Mouse (Mus musculus): ENCODE measurements around the gene Ajuba. TPM values are rescaled to one million over a fixed set of nuclear protein-coding genes. Genes with fewer than 3 reads are reported as not detected.
A peak's percentile ranks its signal among the peaks of the same experiment; 100 is the strongest.

The Ajuba gene
- polyA plus RNA-seq, 1 experiment, result 30.8 TPM

DNA sequence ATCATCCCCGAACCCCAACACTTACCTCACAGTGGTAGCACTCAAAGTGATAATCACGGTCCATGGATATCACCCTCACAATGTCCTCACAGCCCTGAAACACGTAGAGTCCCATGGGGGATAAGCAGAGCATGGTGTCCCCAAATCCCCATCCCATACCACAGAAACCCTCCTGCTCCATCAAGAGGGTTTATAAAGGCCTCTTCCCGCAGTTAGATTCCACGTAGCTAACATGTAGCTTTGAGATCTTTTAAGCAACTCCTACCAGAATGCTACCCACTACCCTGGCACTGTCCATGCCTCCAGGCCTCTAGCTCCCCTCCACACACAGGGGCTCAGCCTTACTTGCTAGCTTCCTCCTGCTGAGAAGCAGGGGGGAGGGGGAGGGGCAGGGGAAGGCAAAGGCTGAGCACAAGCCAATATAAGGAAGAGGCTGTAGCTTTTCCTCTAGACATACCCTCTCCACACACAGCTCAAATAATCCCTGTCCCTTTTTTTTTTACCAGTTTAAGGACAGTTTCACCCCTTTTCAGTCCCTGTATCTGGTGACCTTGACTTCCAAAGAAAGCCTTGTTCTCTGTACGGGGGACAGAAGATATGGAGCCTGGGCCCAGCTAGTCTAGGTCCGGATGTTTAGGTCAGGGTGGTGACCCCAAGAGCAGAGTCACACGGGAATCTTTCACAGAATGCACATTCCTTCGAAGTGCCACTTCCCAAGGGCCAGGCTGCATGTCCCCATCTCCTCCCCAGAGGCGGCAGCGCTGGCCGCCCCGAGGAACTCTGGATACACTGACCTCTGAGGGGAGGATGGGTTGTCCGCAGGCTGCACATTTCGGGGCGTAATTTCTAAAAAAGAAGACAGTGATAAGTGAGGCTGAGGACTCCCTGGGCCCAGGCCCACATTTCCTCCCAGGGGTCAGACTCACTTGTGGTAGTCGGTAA lies 7.6 kb downstream of the Ajuba start:
- Histone ChIP-seq H3K36me3 (ENCODE audit: control insufficient read depth, insufficient read depth) (peaks cover 12% of the 10 kb centered on the region), H3K4me2 (ENCODE audit: low read depth) (no peak overlapping the region), H3K79me2 (ENCODE audit: control insufficient read depth, insufficient read depth) (peaks cover 30% of the 10 kb centered on the region), H3K27me3 (ENCODE audit: control insufficient read depth, insufficient read depth, insufficient read length) (no peaks in the 10 kb centered on the region), H3ac (ENCODE audit: control insufficient read depth, insufficient read length) (no peak overlapping the region), H3K4me3 (no peak overlapping the region)
- no peak for TF ChIP-seq REST (IDR thresholded peaks at IDR 0.05; ENCODE audit: insufficient read depth, insufficient read length)
- no peak for TF ChIP-seq MYOG (IDR thresholded peaks at IDR 0.05; ENCODE audit: control insufficient read depth in 1 of 3, insufficient read depth in 1 of 3, insufficient read length in 2 of 3, low read depth in 2 of 3)
- no peak for TF ChIP-seq TCF3 (IDR thresholded peaks at IDR 0.05; ENCODE audit: insufficient read length, low read depth)
- TF ChIP-seq CEBPB (IDR thresholded peaks at IDR 0.05; ENCODE audit: insufficient read depth, poor library complexity, severe bottlenecking), result no peak
- no peak for TF ChIP-seq E2F4 (IDR thresholded peaks at IDR 0.05; ENCODE audit: insufficient read depth)
- TF ChIP-seq SRF (IDR thresholded peaks at IDR 0.05; ENCODE audit: control insufficient read depth, insufficient read length, low read depth), result no peak
- TF ChIP-seq POLR2AphosphoS2 (IDR thresholded peaks at IDR 0.05; ENCODE audit: insufficient read length, low read depth), result no peak
- TF ChIP-seq USF1 (IDR thresholded peaks at IDR 0.05; ENCODE audit: low read depth), result no peak
- TF ChIP-seq MAX (IDR thresholded peaks at IDR 0.05; ENCODE audit: low read depth), result no peak
- no peak for TF ChIP-seq MYOD1 (IDR thresholded peaks at IDR 0.05; ENCODE audit: control insufficient read depth in 1 of 3, insufficient read length in 2 of 3, low read depth in 2 of 3)
- no peak for TF ChIP-seq POLR2A (IDR thresholded peaks at IDR 0.05; ENCODE audit: insufficient read length, low read depth)
- no peak for TF ChIP-seq TCF12 (IDR thresholded peaks at IDR 0.05; ENCODE audit: insufficient read depth, poor library complexity, severe bottlenecking)

DNA sequence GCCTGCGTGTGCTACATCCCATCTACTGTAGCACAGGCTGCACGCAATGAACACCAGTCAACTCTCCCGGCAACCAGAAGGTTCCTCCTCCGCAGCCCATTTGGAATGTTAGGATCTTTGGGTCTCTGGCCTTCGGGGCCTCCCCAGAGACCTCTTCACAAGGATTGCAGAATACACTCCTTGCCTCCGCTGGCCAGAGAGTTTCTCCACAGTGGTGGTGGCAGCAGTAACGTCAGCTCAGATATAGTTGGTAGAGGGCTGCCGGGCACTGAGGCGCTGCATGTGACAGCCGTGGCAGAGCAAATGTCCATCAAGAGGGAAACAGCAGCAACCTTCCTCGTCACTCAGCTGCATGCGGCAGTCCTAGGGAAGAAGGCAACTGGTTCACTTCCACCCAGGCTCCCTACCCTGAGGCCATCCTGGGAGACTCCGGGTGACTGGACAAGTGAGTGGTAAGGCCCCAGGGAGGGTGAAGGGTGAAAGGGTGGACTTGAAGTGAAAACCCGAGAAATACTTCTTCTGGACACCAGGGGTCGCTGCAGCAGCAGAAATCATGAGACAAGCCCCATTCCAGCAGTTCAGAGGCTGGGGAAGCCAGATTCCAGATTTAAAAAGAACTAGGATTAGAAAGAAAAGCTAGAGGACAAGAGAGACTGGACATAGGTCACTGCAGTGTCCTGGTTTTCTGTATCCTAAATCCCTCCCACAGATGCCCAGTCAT lies 8.5 kb downstream of the Ajuba start:
- Histone ChIP-seq H3K4me3 (no peak overlapping the region), H3K36me3 (ENCODE audit: control insufficient read depth, insufficient read depth) (peaks cover 12% of the 10 kb centered on the region), H3K4me2 (ENCODE audit: low read depth) (no peak overlapping the region), H3K79me2 (ENCODE audit: control insufficient read depth, insufficient read depth) (peaks cover 22% of the 10 kb centered on the region), H3K27me3 (ENCODE audit: control insufficient read depth, insufficient read depth, insufficient read length) (no peaks in the 10 kb centered on the region), H3ac (ENCODE audit: control insufficient read depth, insufficient read length) (no peak overlapping the region)
- TF ChIP-seq POLR2AphosphoS2 (IDR thresholded peaks at IDR 0.05; ENCODE audit: insufficient read length, low read depth), result peak; percentile 19
- no peak for TF ChIP-seq USF1 (IDR thresholded peaks at IDR 0.05; ENCODE audit: low read depth)
- TF ChIP-seq POLR2A (IDR thresholded peaks at IDR 0.05; ENCODE audit: insufficient read length, low read depth), result no peak
- TF ChIP-seq MAX (IDR thresholded peaks at IDR 0.05; ENCODE audit: low read depth), result no peak

DNA sequence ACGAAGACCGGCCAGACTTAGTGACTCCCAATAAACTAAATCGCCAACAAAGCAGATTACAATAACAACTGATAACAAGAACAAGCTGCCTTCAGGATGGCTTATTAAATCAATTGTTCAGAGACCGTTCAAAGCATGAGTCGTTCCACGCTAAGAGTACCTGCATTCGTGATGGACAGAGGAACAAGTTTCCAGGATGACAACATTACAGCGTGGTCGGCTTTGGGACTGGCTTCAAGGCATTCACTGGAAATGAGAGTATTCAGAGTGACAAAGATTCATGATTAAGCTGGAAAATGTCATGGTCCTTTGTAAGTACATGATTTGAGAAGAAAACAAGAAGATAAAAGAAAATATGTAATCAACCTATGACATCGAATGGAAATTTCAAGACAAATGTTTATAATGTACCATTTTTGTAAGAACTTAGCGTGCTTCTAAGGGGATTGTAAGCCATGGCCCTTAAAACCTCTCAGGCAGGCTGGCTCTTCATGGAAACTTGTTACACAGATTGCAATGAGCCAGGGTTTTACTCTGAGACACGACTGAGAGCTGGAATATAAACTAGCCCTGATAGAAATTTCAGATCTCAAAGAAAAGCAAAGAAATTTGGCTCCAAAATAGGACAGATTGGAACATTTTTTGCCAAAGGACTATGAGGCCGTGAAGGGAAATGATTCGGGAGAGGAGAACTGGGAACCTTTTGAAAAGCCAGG lies 16.7 kb downstream of the Ajuba start:
- H3K4me3 ChIP-seq, result no peak overlapping the region

GRCm38 (mm10) chr14:54557330-54557729 lies 20.0 kb downstream of the Ajuba start:
- Histone ChIP-seq H3K27me3 (ENCODE audit: control insufficient read depth, insufficient read depth, insufficient read length) (no peaks in the 10 kb centered on the region), H3K4me3 (no peak overlapping the region), H3K36me3 (ENCODE audit: control insufficient read depth, insufficient read depth) (no peaks in the 10 kb centered on the region), H3ac (ENCODE audit: control insufficient read depth, insufficient read length) (no peak overlapping the region), H3K79me2 (ENCODE audit: control insufficient read depth, insufficient read depth) (no peaks in the 10 kb centered on the region), H3K4me2 (ENCODE audit: low read depth) (no peak overlapping the region)
- TF ChIP-seq MYOG (IDR thresholded peaks at IDR 0.05; ENCODE audit: control insufficient read depth in 1 of 3, insufficient read depth in 1 of 3, insufficient read length in 2 of 3, low read depth in 2 of 3) (no peak), CEBPB (IDR thresholded peaks at IDR 0.05; ENCODE audit: insufficient read depth, poor library complexity, severe bottlenecking) (no peak), REST (IDR thresholded peaks at IDR 0.05; ENCODE audit: insufficient read depth, insufficient read length) (no peak), TCF12 (IDR thresholded peaks at IDR 0.05; ENCODE audit: insufficient read depth, poor library complexity, severe bottlenecking) (no peak)

More for the DNA sequence above, 16.7 kb downstream of the Ajuba start:
- Histone ChIP-seq H3ac (ENCODE audit: control insufficient read depth, insufficient read length) (no peak overlapping the region), H3K4me2 (ENCODE audit: low read depth) (no peak overlapping the region), H3K79me2 (ENCODE audit: control insufficient read depth, insufficient read depth) (no peaks in the 10 kb centered on the region), H3K27me3 (ENCODE audit: control insufficient read depth, insufficient read depth, insufficient read length) (no peaks in the 10 kb centered on the region), H3K36me3 (ENCODE audit: control insufficient read depth, insufficient read depth) (no peaks in the 10 kb centered on the region)
- TF ChIP-seq MAX (IDR thresholded peaks at IDR 0.05; ENCODE audit: low read depth), result no peak
- TF ChIP-seq TCF12 (IDR thresholded peaks at IDR 0.05; ENCODE audit: insufficient read depth, poor library complexity, severe bottlenecking), result no peak
- TF ChIP-seq TCF3 (IDR thresholded peaks at IDR 0.05; ENCODE audit: insufficient read length, low read depth), result no peak
- TF ChIP-seq CEBPB (IDR thresholded peaks at IDR 0.05; ENCODE audit: insufficient read depth, poor library complexity, severe bottlenecking), result no peak
- TF ChIP-seq REST (IDR thresholded peaks at IDR 0.05; ENCODE audit: insufficient read depth, insufficient read length), result no peak

Measured in myocyte (in vitro differentiated cells).